Mouse (Mus musculus): ENCODE data around the gene Cdkn3.
"Not testable (repeated sequence)": the region's sequence is repeated elsewhere in the genome, so short reads cannot be mapped to it uniquely, and the experiment has no call there.

GRCm38 (mm10) chr14:46819961-46820360 is 59.6 kb downstream of the Cdkn3 start:
- not testable (repeated sequence) for TF ChIP-seq CTCF, POLR2A (IDR thresholded peaks at IDR 0.05; ENCODE audit: insufficient read depth, low read depth, low read length)

Data from olfactory bulb, adult 2 months (tissue).